Mouse (Mus musculus): ENCODE data around the gene Slc25a31. TPM values are rescaled to one million over a fixed set of nuclear protein-coding genes. Genes with fewer than 3 reads are reported as not detected.

Gene Slc25a31
- polyA plus RNA-seq, 1 experiment from 2014 or later, result 0.64 TPM

GRCm38 (mm10) chr3:40745661-40746547 lies 37.2 kb downstream of the Slc25a31 start:
- H3K27ac ChIP-seq (ENCODE audit: low read length), result peak overlapping the region; percentile 87
- H3K4me3 ChIP-seq (ENCODE audit: low read length), result peak overlapping the region; percentile 94
- peaks cover 6% of the 10 kb centered on the region; the same call in 1 of the 2 replicates for H3K4me1 ChIP-seq (ENCODE audit: control insufficient read depth, insufficient read depth, low read length)
- no peaks in the 10 kb centered on the region for H3K9me3 ChIP-seq (replicated peaks; ENCODE audit: control insufficient read depth, low read length)
- peak; percentile 19 for ATAC-seq (replicated peaks; ENCODE audit: extremely low read depth, insufficient read depth, low FRiP score)
- no peaks in the 10 kb centered on the region for H3K36me3 ChIP-seq (ENCODE audit: control insufficient read depth, insufficient read depth)
- H3K9ac ChIP-seq (ENCODE audit: low read length), result peak overlapping the region; percentile 92
- peak overlapping the region; percentile 92 for H3K4me2 ChIP-seq (ENCODE audit: low read depth, low read length)
- 2% methylated on average over 37 of the region's 37 CpGs for WGBS
- H3K27me3 ChIP-seq (ENCODE audit: control insufficient read depth, insufficient read depth, low read length), result no peaks in the 10 kb centered on the region

GRCm38 (mm10) chr3:40760746-40761145 lies 52.1 kb downstream of the Slc25a31 start:
- Histone ChIP-seq H3K27me3 (ENCODE audit: control insufficient read depth, insufficient read depth, low read length) (no peaks in the 10 kb centered on the region), H3K27ac (ENCODE audit: low read length) (no peak overlapping the region), H3K4me3 (ENCODE audit: low read length) (no peak overlapping the region), H3K4me1 (ENCODE audit: control insufficient read depth, insufficient read depth, low read length) (no peaks in the 10 kb centered on the region), H3K9ac (ENCODE audit: low read length) (no peak overlapping the region), H3K36me3 (ENCODE audit: control insufficient read depth, insufficient read depth) (peaks cover 6% of the 10 kb centered on the region; the same call in 1 of the 2 replicates), H3K9me3 (replicated peaks; ENCODE audit: control insufficient read depth, low read length) (no peaks in the 10 kb centered on the region), H3K4me2 (ENCODE audit: low read depth, low read length) (no peak overlapping the region)
- 65% methylated on average over 3 of the region's 3 CpGs for WGBS
- ATAC-seq (replicated peaks; ENCODE audit: extremely low read depth, insufficient read depth, low FRiP score), result no peak

GRCm38 (mm10) chr3:40761312-40761711 lies 52.7 kb downstream of the Slc25a31 start:
- WGBS, result 83% methylated on average over 2 of the region's 2 CpGs
- no peak overlapping the region for H3K27ac ChIP-seq (ENCODE audit: low read length)
- no peak for ATAC-seq (replicated peaks; ENCODE audit: extremely low read depth, insufficient read depth, low FRiP score)

More at GRCm38 (mm10) chr3:40761312-40761711, 52.7 kb downstream of the Slc25a31 start:
- no peaks in the 10 kb centered on the region for H3K9me3 ChIP-seq (replicated peaks; ENCODE audit: control insufficient read depth, low read length)
- H3K36me3 ChIP-seq (ENCODE audit: control insufficient read depth, insufficient read depth), result peaks cover 7% of the 10 kb centered on the region; the same call in 1 of the 2 replicates
- no peak overlapping the region for H3K9ac ChIP-seq (ENCODE audit: low read length)
- H3K4me2 ChIP-seq (ENCODE audit: low read depth, low read length), result no peak overlapping the region
- H3K4me3 ChIP-seq (ENCODE audit: low read length), result no peak overlapping the region
- H3K27me3 ChIP-seq (ENCODE audit: control insufficient read depth, insufficient read depth, low read length), result no peaks in the 10 kb centered on the region
- no peaks in the 10 kb centered on the region for H3K4me1 ChIP-seq (ENCODE audit: control insufficient read depth, insufficient read depth, low read length)

Other genes starting within 250 kb of the Slc25a31 start
- gene Intu, start 177.6 kb upstream of the Slc25a31 start, polyA plus RNA-seq (2015; fragmentation: Nextera tagmentation; extraction: Ambion mirVana), result 2.7 and 3.7 TPM in 2 replicates
- gene Hspa4l, start 35.6 kb downstream of the Slc25a31 start, polyA plus RNA-seq (2015; fragmentation: Nextera tagmentation; extraction: Ambion mirVana), result 35.7 and 37.7 TPM in 2 replicates
- gene Plk4, start 91.2 kb downstream of the Slc25a31 start, polyA plus RNA-seq (2015; fragmentation: Nextera tagmentation; extraction: Ambion mirVana), result 36.5 TPM in 2 replicates
- 6.9 and 8.6 TPM in 2 replicates for gene Mfsd8, start 138.0 kb downstream of the Slc25a31 start, polyA plus RNA-seq (2015; fragmentation: Nextera tagmentation; extraction: Ambion mirVana)
- gene Abhd18, start 138.1 kb downstream of the Slc25a31 start, polyA plus RNA-seq (2015; fragmentation: Nextera tagmentation; extraction: Ambion mirVana), result 16.6 and 20.1 TPM in 2 replicates
- 0.17 TPM in 2 replicates for gene 1700034I23Rik, start 193.7 kb downstream of the Slc25a31 start, polyA plus RNA-seq (2015; fragmentation: Nextera tagmentation; extraction: Ambion mirVana)
- gene Larp1b, start 241.0 kb downstream of the Slc25a31 start, polyA plus RNA-seq (2015; fragmentation: Nextera tagmentation; extraction: Ambion mirVana), result 14.0 and 16.1 TPM in 2 replicates

Measured in heart, embryonic 16.5 days (tissue).